Mouse (Mus musculus): ENCODE results near the gene Gadl1.

GRCm38 (mm10) chr9:115966746-115967145 is 57.5 kb downstream of the Gadl1 start:
- TF ChIP-seq CTCF (IDR thresholded peaks at IDR 0.05; ENCODE audit: insufficient read depth, low read depth, low read length) = no peak
- TF ChIP-seq POLR2A (IDR thresholded peaks at IDR 0.05; ENCODE audit: insufficient read depth, low read depth, low read length) = no peak
